Mouse (Mus musculus) heart, adult 2 months (tissue): ENCODE data around the gene Gm45234. TPM values are rescaled to one million over a fixed set of nuclear protein-coding genes. Genes with fewer than 3 reads are reported as not detected.

Experiments used
- DNase-seq, 2 experiments: peaks; one replicate each; pipeline ENCODE4 v3.0.0; 2021
- H3K27ac ChIP-seq: fragments of 200-600 bp; 2 replicates; pipeline ENCODE4 v1.8.1; 2022
- H3K27me3 ChIP-seq: fragments of 200-500 bp; 2 replicates; pipeline ENCODE4 v1.6.1; 2012; ENCODE audit warnings: mild to moderate bottlenecking, low read length, inconsistent platforms, mixed read lengths; ENCODE audit not compliant: control insufficient read depth, insufficient read depth
- H3K36me3 ChIP-seq: fragments of 200-500 bp; 2 replicates; pipeline ENCODE4 v1.6.1; 2012; ENCODE audit warnings: low read length, inconsistent platforms; ENCODE audit not compliant: control insufficient read depth, insufficient read depth
- H3K4me1 ChIP-seq: fragments of 200-500 bp; 2 replicates; pipeline ENCODE4 v1.6.1; 2011; ENCODE audit warnings: low read length; ENCODE audit not compliant: control insufficient read depth, insufficient read depth
- H3K4me3 ChIP-seq: fragments of 200-600 bp; 2 replicates; pipeline ENCODE4 v1.8.1; 2022
- H3K79me2 ChIP-seq: fragments of 200-500 bp; replicated peaks from 2 replicates; pipeline ENCODE4 v1.6.1; 2012; ENCODE audit warnings: mild to moderate bottlenecking, inconsistent platforms, low read length, moderate library complexity, mixed read lengths; ENCODE audit not compliant: control insufficient read depth, insufficient read depth
- H3K9ac ChIP-seq: fragments of 200-500 bp; 2 replicates; pipeline ENCODE4 v1.6.1; 2012; ENCODE audit warnings: low read depth, mild to moderate bottlenecking, control low read depth, inconsistent platforms, low read length, mixed read lengths
- CTCF ChIP-seq: fragments of 200-600 bp; IDR thresholded peaks from 2 replicates; pipeline ENCODE4 v1.8.1; 2022; ENCODE audit warnings: antibody characterized with exemption, mild to moderate bottlenecking, moderate library complexity
- EP300 ChIP-seq: fragments of 200-500 bp; IDR thresholded peaks from 2 replicates; pipeline ENCODE4 v1.6.1; 2011; ENCODE audit warnings: low read depth, low read length, control low read depth; ENCODE audit not compliant: insufficient read depth
- POLR2A ChIP-seq: fragments of 200-500 bp; IDR thresholded peaks from 2 replicates; pipeline ENCODE4 v1.6.1; 2011; ENCODE audit warnings: mild to moderate bottlenecking, low read depth, low read length, control low read depth; ENCODE audit not compliant: insufficient read depth
- WGBS: fragments of 180-500 bp; shearing (Covaris S2); methylation state at CpG from one replicate; pipeline ENCODE4 v1.1.7; 2018; 5-methylcytosine and 5-hydroxymethylcytosine counted together
- intact Hi-C: fragments of 180-260 bp; cut with DNase I; formaldehyde crosslinking; loops from one replicate; pipeline ENCODE4 v1.15.1; 2025
- polyA plus RNA-seq: library from polyadenylated mRNA; depleted of rRNA; stranded (reverse); fragments of >200 nt; gene quantifications from 2 replicates; pipeline ENCODE4 v1.2.3, GENCODE M21; 2012
- total RNA-seq, 2 experiments: library from RNA; stranded (reverse); gene quantifications; 2 replicates each; pipeline ENCODE4 v1.2.3; 2021

Gene Gm45234
- total and polyA plus RNA-seq, 3 experiments: 1.9 TPM; not detected in 2

DNA sequence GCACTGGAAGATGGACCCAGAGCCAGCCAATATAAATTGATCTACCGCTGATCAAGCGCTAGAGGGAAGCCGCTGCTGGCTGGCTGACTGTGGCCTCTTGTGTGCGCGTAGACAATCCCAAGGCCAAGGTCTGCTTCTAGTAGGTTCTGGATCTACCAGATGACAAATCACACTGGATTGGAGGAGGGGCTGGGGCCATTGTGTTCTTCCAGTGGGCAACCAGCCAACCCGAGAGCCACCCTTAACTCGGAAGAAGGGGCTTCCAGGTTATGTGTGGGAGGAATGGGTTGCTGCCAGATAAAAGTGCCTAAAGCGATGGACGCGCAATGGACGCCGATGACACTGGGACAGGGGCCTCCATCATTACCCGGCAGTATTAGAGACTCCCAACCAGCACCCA is 37.9 kb downstream of the Gm45234 start:
- peaks cover 2% of the 10 kb centered on the region for H3K36me3 ChIP-seq
- WGBS: 56% methylated on average over 13 of the region's 13 CpGs
- no peak for TF ChIP-seq POLR2A
- TF ChIP-seq EP300: no peak
- TF ChIP-seq CTCF: no peak
- intact Hi-C loops: no loop called here
- DNase-seq: no peak
- H3K27me3 ChIP-seq: no peaks in the 10 kb centered on the region
- peaks cover 3% of the 10 kb centered on the region for H3K4me1 ChIP-seq
- H3K9ac ChIP-seq: no peak overlapping the region
- H3K4me3 ChIP-seq: no peak overlapping the region
- no peak overlapping the region for H3K27ac ChIP-seq
- peaks cover 2% of the 10 kb centered on the region; the same call in 1 of the 2 replicates for H3K79me2 ChIP-seq

DNA sequence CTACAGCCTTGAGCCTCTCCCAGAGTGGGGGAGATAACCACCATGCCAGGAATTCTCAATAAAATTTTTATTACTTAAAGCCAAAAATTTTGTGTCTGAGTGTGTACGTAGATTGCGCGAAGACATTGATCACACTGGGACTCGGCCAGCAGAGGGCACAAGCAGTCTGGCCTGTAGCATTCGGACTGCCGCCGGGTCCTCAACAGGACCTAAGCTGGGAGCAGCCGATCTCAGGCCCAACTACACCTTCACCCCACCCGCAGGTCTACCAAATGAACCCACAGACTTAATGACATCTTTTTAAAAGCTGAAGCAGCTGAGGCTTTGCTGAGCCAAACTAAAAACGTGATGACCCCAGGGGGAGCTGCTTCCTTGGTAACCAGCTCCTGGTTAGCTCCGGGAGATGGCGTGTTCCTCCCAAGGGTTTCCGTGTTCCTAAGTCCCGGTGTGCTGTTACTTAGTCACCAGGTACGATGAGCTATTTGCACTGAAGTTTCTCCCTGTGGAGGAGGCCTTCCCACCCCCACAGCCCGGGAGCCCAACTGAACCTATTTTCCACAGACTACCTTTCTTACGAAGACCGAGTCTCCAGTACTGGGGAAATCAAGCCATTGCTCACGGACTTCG is 38.8 kb downstream of the Gm45234 start:
- peaks cover 5% of the 10 kb centered on the region for H3K4me1 ChIP-seq
- no peaks in the 10 kb centered on the region for H3K27me3 ChIP-seq
- no peak overlapping the region for H3K9ac ChIP-seq
- no peak overlapping the region for H3K4me3 ChIP-seq
- TF ChIP-seq POLR2A (no peak), CTCF (peak; percentile 70), EP300 (0 out of 2 replicates have a peak, but pooled peaks have one; percentile 41)
- peak; percentile 57 to 59 for DNase-seq
- H3K36me3 ChIP-seq: peaks cover 2% of the 10 kb centered on the region
- intact Hi-C loops: no loop called here
- no peak overlapping the region for H3K27ac ChIP-seq
- H3K79me2 ChIP-seq: peaks cover 2% of the 10 kb centered on the region; the same call in 1 of the 2 replicates
- WGBS: 58% methylated on average over 20 of the region's 20 CpGs

DNA sequence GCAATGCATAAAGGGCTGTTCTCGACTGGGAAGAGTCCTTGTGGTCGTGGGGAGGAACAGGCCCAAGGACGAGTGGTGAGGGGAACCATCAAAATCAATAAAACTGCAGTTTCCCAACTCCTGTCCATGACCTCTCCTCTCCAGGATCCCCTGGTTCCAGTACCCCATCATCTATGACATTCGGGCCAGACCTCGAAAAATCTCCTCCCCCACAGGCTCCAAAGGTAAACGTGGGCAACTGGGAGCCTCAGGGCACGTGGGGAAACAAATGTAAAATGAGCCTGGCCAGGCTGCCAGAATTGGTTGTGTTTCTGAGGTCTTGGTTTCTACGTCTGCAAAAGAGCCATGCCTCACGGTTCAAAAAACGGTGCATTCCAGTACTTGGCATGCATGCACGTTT is 42.9 kb downstream of the Gm45234 start:
- peak overlapping the region; percentile 94 for H3K9ac ChIP-seq
- WGBS: 10% methylated on average over 11 of the region's 11 CpGs
- peaks cover 5% of the 10 kb centered on the region for H3K36me3 ChIP-seq
- H3K79me2 ChIP-seq: peaks cover 2% of the 10 kb centered on the region; the same call in 1 of the 2 replicates
- no peak for DNase-seq
- peak overlapping the region; percentile 96 for H3K27ac ChIP-seq
- TF ChIP-seq CTCF: no peak
- no peak for TF ChIP-seq EP300
- TF ChIP-seq POLR2A: no peak
- H3K4me1 ChIP-seq: peaks cover 5% of the 10 kb centered on the region
- intact Hi-C loops: loop anchor here (1.0 to 2.0 kb wide), 5 partner anchors 27 to 326 kb away; partner anchors contain the start of genes Atn1, Gm45234, Ing4 and Lpcat3
- peak overlapping the region; percentile 88 for H3K4me3 ChIP-seq
- no peaks in the 10 kb centered on the region for H3K27me3 ChIP-seq

DNA sequence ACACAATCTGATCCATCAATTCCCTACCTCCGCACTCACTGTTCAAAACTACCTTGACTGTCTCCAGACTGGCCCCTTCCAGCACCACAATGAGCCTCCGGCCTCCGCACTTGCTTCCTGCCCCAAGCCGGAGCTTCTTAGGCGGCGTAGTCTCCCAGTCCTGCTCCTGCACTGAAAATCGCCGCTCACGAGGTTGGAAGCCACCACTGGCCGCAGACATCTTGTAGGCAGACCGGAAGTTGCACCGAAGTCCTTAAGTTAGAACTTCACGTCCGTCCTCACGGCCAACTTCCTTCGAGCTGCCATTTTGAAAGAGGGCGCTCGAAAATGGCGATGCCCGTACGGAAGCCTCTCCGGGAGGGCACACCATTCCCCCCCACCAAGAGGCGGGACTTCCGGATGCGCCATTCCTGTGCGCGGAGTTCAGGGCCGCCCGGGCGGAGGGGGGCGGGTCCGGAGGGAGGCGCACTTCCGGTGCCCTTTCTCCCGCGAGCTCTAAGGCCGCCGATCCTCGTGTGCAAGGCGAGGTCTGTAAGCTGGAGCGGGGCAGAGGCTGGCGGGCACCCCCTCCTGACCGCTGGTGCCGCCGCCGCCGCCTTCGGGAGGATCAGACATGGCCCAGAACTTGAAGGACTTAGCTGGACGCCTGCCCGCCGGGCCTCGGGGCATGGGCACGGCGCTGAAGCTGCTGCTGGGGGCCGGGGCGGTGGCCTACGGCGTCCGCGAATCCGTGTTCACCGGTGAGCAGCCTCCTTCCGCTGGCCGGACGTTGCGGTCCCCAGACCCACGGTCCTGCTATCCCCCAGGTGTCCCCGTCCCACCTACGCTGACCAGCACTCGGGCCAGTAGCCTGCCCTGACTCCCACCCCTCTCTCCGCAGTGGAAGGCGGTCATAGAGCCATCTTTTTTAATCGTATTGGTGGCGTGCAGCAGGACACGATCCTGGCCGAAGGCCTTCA is 43.7 kb downstream of the Gm45234 start, which contains the start of the genes Emg1 and Phb2:
TSS of gene Emg1 (minus strand) at position 355 of the 959 bp plus-strand sequence.
TSS of gene Phb2 (plus strand) at position 513 of the 959 bp plus-strand sequence.
- peak within 1 kb of the TSS; percentile 96 for H3K27ac ChIP-seq
- peak; percentile 98 to 99 for DNase-seq
- peak within 1 kb of the TSS; percentile 88 for H3K4me3 ChIP-seq
- TF ChIP-seq EP300 (peak; percentile 81), POLR2A (peak; percentile 81), CTCF (peak; percentile 17; the same call in 1 of the 2 replicates)
- peak within 1 kb of the TSS; percentile 94 for H3K9ac ChIP-seq
- intact Hi-C loops: loop anchor here (1.0 to 2.0 kb wide), 5 partner anchors 28 to 327 kb away; partner anchors contain the start of genes Atn1, Gm45234, Ing4 and Lpcat3
- H3K27me3 ChIP-seq: no peaks in the 10 kb centered on the region
- H3K4me1 ChIP-seq: peaks cover 5% of the 10 kb centered on the region
- under 1% methylated on average over 76 of the region's 76 CpGs for WGBS
- peaks cover 2% of the 10 kb centered on the region; the same call in 1 of the 2 replicates for H3K79me2 ChIP-seq
- H3K36me3 ChIP-seq: peaks cover 5% of the 10 kb centered on the region

DNA sequence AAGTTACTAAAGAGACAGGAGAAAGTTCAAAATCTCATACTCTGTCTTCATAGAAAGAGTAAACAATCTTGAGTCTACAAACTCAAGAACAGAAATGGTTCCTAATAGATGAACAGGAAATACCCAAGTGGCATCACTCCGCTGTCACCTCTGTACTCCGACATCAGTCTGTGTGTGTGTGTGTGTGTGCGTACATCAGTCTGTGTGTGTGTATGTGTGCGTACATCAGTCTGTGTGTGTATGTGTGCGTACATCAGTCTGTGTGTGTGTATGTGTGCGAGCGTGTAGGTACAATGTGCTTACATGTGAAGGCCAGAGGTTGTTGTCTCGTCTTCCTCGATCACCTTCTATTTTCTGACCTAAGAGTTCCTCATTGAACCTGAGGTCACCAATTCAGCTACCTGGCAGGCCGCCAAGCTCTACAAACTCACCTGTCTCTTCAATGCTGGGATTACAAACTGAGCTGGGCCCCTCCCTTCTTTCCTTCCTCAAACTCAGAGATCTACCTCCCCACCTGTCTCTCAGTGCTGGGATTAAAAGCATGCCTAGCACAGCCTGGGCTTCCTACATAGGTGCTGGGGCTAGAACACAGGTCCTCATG is 47.4 kb downstream of the Gm45234 start:
- no peak overlapping the region for H3K9ac ChIP-seq
- H3K79me2 ChIP-seq: no peaks in the 10 kb centered on the region; the same call in 1 of the 2 replicates
- DNase-seq: no peak
- intact Hi-C loops: no loop called here
- TF ChIP-seq CTCF (no peak), POLR2A (no peak), EP300 (no peak)
- H3K4me1 ChIP-seq: peaks cover 7% of the 10 kb centered on the region
- peaks cover 3% of the 10 kb centered on the region for H3K36me3 ChIP-seq
- no peak overlapping the region for H3K27ac ChIP-seq
- no peaks in the 10 kb centered on the region for H3K27me3 ChIP-seq
- WGBS: 87% methylated on average over 10 of the region's 10 CpGs
- no peak overlapping the region for H3K4me3 ChIP-seq
